Mouse (Mus musculus): Measurements from ENCODE around the gene Cks1b. TPM values are rescaled to one million over a fixed set of nuclear protein-coding genes. Genes with fewer than 3 reads are reported as not detected.

The Cks1b gene
- polyA plus RNA-seq, 1 experiment from 2014 or later = 266 TPM

DNA sequence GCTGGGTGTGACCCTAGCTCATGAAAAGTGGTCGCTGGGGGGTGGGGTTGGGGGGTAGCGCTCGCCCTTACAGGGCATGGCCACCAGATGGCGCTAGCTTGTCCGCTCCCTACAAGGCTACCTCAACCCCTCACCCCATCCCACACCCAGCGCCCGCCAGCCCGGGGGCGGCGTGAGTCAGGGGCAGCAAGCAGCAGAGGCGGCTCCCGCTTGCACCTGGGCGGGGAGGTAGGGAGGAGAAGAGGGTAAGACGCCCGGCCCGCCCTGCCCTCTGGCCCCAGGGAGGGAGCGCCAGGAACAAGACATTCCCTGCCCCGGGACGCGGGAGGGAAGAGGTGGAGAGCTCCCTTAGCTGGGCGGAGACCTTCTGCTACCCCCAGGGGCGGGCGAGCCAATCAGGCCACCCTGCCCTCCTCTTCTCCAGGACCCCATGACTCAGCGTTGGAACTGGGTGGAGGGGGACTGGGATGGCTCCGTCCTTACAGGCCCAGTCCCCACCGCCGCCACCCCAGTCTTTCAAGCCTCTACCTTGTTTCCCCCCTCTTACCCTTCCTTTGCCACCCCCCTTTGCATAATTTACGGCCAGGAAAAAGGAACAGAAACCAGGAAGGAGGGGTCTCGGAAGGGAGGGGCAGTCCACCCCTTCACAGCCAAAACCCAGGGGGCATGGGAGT is 39.7 kb downstream of the Cks1b start:
- peak overlapping the region; percentile 51; the same call in 1 of the 2 replicates for H3K27ac ChIP-seq
- WGBS = 4% methylated on average over 29 of the region's 29 CpGs

DNA sequence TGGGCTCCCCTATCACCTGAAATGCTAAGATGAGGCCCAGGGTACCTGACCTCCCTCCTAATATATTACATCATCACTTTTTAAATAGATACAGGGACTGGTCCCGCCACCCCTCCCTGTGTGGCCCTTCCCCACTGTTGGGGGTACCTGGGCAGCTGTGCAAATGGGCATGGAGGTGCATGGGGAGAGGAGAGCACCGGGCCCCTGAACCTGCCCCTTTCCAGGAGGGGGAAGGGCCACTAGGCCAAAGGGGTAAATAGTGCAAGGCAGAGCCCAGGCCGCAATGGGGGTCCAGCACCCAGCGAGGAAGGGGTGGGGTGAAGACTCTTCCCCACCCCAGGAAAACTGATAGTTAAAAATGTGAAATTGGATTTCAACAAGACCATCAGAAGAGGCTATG is 40.4 kb downstream of the Cks1b start:
- H3K36me3 ChIP-seq = peaks cover 16% of the 10 kb centered on the region; the same call in 1 of the 2 replicates
- no peaks in the 10 kb centered on the region for H3K27me3 ChIP-seq
- H3K4me2 ChIP-seq = peak overlapping the region; percentile 92
- peaks cover 17% of the 10 kb centered on the region for H3K4me1 ChIP-seq (replicated peaks)
- peak overlapping the region; percentile 66 for H3K4me3 ChIP-seq
- no peaks in the 10 kb centered on the region for H3K9me3 ChIP-seq (replicated peaks)
- 77% methylated on average over 4 of the region's 4 CpGs for WGBS
- no peak overlapping the region for H3K27ac ChIP-seq
- peak overlapping the region; percentile 26; the same call in 1 of the 2 replicates for H3K9ac ChIP-seq
- ATAC-seq (replicated peaks; ENCODE audit: insufficient number of reproducible peaks, insufficient read depth, low FRiP score, low read depth) = no peak

More for the DNA sequence above, 39.7 kb downstream of the Cks1b start:
- peak; percentile 87 for ATAC-seq (replicated peaks; ENCODE audit: insufficient number of reproducible peaks, insufficient read depth, low FRiP score, low read depth)
- Histone ChIP-seq H3K9me3 (replicated peaks) (no peaks in the 10 kb centered on the region), H3K27me3 (no peaks in the 10 kb centered on the region), H3K4me2 (peak overlapping the region; percentile 92), H3K4me3 (peak overlapping the region; percentile 66), H3K36me3 (peaks cover 16% of the 10 kb centered on the region; the same call in 1 of the 2 replicates), H3K4me1 (replicated peaks) (peaks cover 17% of the 10 kb centered on the region), H3K9ac (peak overlapping the region; percentile 66)

DNA sequence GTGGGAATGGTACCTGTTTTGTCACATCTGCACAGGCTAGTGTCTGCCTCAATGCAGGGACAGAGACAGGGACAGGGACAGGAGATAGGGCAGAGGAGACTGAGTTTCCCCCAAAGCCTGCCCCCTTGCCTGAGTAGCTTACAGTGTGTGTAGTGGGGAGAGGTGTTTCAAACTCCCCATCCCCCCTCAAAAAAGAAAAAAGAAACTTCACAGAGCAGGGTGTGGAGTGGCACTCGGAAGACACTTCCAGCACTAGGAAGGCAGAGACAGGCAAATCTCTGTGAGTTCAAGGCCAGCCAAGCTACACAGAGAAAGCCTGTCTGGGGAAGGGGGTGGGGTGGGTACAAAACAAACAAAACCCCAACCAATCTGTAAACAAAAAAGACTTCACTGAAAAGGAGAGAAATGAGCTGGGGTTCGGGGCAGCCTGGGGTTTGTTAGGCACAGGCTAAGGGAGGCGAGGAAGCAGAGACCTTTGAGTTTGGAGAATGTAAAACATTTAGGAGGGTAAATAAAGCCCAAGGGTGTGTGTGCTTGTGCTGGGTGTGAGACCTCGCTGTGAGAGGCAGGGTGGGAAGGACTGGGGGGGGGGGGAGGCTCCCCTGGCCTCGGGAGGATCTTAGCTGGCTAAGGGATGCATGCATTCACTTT is 44.5 kb downstream of the Cks1b start:
- Histone ChIP-seq H3K4me1 (replicated peaks) (peaks cover 12% of the 10 kb centered on the region), H3K9ac (no peak overlapping the region), H3K4me2 (no peak overlapping the region), H3K36me3 (no peaks in the 10 kb centered on the region), H3K27me3 (no peaks in the 10 kb centered on the region; the same call in 1 of the 2 replicates), H3K27ac (no peak overlapping the region), H3K9me3 (replicated peaks) (no peaks in the 10 kb centered on the region), H3K4me3 (no peak overlapping the region)
- ATAC-seq (replicated peaks; ENCODE audit: insufficient number of reproducible peaks, insufficient read depth, low FRiP score, low read depth) = no peak
- WGBS = 49% methylated on average over 5 of the region's 5 CpGs

DNA sequence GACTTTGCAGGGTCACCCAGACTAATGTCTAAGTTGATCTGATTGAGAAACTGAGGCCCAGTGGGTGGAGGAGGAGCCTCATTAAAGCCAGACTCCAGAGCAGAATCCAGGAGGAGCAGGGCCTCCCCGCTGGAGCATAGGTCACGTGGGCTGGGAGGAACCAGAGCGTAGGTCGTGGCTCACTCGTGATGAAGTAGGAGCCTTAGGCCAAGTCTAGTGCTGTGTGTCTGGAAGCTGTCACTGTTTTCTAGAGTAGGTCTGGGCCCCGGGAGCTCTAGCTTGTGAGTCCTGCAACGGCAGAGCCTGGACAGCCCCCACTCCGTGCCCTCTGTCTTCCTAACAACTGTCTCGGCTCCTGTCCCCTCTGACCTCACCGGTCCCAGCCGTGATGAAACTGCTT is 50.8 kb downstream of the Cks1b start:
- ATAC-seq (replicated peaks; ENCODE audit: insufficient number of reproducible peaks, insufficient read depth, low FRiP score, low read depth) = peak; percentile 44; the same call in 1 of the 2 replicates
- H3K27ac ChIP-seq = no peak overlapping the region
- H3K4me1 ChIP-seq (replicated peaks) = no peaks in the 10 kb centered on the region; the same call in 1 of the 2 replicates
- WGBS = 40% methylated on average over 11 of the region's 11 CpGs
- no peak overlapping the region for H3K4me2 ChIP-seq
- H3K36me3 ChIP-seq = no peaks in the 10 kb centered on the region
- peaks cover 16% of the 10 kb centered on the region for H3K27me3 ChIP-seq
- no peak overlapping the region for H3K9ac ChIP-seq
- H3K9me3 ChIP-seq (replicated peaks) = no peaks in the 10 kb centered on the region
- no peak overlapping the region for H3K4me3 ChIP-seq

DNA sequence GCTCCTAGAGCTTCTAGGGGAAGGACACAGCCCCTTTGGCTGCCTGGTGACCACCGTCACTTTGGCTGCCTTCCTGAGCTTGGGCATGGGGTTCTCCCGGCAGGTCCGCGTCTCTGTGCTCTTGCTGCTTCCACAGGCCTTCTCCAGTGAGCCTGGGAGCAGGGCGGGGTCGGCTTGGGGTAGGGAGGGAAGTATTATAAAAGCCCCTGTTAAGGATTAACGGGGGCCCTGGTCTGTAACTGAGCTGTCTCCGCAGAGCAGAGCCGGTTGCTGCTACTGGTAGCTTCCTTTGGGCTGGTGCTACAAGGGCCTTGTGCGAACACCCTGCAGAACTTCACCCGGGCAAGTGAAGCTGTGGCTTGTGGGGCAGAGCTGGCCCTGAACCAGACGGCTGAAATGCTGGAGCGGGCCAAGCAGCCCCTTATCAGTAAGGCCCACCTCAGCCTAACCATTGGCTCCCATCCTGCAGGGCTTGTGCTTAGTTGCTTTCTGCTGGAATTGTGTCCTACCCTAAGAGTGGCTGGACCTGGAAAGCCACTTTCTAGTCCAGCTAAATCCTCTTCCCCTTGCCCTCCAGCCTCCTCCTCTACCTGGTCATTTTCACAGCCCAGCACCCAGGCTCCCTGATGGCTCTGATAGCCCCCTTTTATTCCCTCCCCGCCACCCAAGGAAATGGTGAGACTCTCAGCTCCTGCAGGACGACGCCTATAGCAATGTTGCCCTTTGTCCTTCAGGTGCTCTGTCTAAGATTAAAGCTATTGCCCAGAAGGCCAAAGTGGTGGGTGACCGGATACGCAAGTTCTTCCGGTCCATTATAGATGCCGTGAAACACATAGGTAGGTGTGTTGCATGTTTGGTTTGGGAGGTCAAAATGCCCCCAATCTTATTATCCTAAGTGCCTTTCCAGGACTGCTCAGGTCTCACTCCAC is 52.4 kb downstream of the Cks1b start:
- H3K27ac ChIP-seq = no peak overlapping the region
- H3K4me1 ChIP-seq (replicated peaks) = no peaks in the 10 kb centered on the region; the same call in 1 of the 2 replicates
- no peaks in the 10 kb centered on the region for H3K9me3 ChIP-seq (replicated peaks)
- H3K27me3 ChIP-seq = peaks cover 16% of the 10 kb centered on the region; the same call in 1 of the 2 replicates
- no peak overlapping the region for H3K4me2 ChIP-seq
- no peak overlapping the region for H3K9ac ChIP-seq
- H3K4me3 ChIP-seq = no peak overlapping the region
- ATAC-seq (replicated peaks; ENCODE audit: insufficient number of reproducible peaks, insufficient read depth, low FRiP score, low read depth) = no peak
- H3K36me3 ChIP-seq = no peaks in the 10 kb centered on the region
- WGBS = 66% methylated on average over 20 of the region's 20 CpGs

Other genes starting within 250 kb of the Cks1b start
- 70.9 and 92.8 TPM in 2 replicates for gene Scamp3, start 240.9 kb downstream of the Cks1b start, polyA plus RNA-seq (2015; fragmentation: Nextera tagmentation; extraction: Ambion mirVana)
- gene Fam189b, start 235.2 kb downstream of the Cks1b start, polyA plus RNA-seq (2015; fragmentation: Nextera tagmentation; extraction: Ambion mirVana) = 10.5 and 19.2 TPM in 2 replicates
- gene Gba, start 215.5 kb downstream of the Cks1b start, polyA plus RNA-seq (2015; fragmentation: Nextera tagmentation; extraction: Ambion mirVana) = 27.3 and 34.7 TPM in 2 replicates
- gene Thbs3, start 203.2 kb downstream of the Cks1b start, polyA plus RNA-seq (2015; fragmentation: Nextera tagmentation; extraction: Ambion mirVana) = 17.5 and 31.4 TPM in 2 replicates
- gene Mtx1, start 191.3 kb downstream of the Cks1b start, polyA plus RNA-seq (2015; fragmentation: Nextera tagmentation; extraction: Ambion mirVana) = 106 and 119 TPM in 2 replicates
- 1.6 and 7.0 TPM in 2 replicates for gene Muc1, start 189.3 kb downstream of the Cks1b start, polyA plus RNA-seq (2015; fragmentation: Nextera tagmentation; extraction: Ambion mirVana)
- 189 and 207 TPM in 2 replicates for gene Krtcap2, start 172.4 kb downstream of the Cks1b start, polyA plus RNA-seq (2015; fragmentation: Nextera tagmentation; extraction: Ambion mirVana)
- 0.79 and 2.2 TPM in 2 replicates for gene Trim46, start 172.1 kb downstream of the Cks1b start, polyA plus RNA-seq (2015; fragmentation: Nextera tagmentation; extraction: Ambion mirVana)
- 88.4 and 88.7 TPM in 2 replicates for gene Dpm3, start 159.0 kb downstream of the Cks1b start, polyA plus RNA-seq (2015; fragmentation: Nextera tagmentation; extraction: Ambion mirVana)
- gene Slc50a1, start 147.8 kb downstream of the Cks1b start, polyA plus RNA-seq (2015; fragmentation: Nextera tagmentation; extraction: Ambion mirVana) = 44.5 and 49.5 TPM in 2 replicates
- gene Efna1, start 137.2 kb downstream of the Cks1b start, polyA plus RNA-seq (2015; fragmentation: Nextera tagmentation; extraction: Ambion mirVana) = 35.0 and 39.9 TPM in 2 replicates
- 0.73 and 2.7 TPM in 2 replicates for gene Efna3, start 95.4 kb downstream of the Cks1b start, polyA plus RNA-seq (2015; fragmentation: Nextera tagmentation; extraction: Ambion mirVana)
- gene Efna4, start 80.4 kb downstream of the Cks1b start, polyA plus RNA-seq (2015; fragmentation: Nextera tagmentation; extraction: Ambion mirVana) = 6.0 and 8.1 TPM in 2 replicates
- 59.8 and 71.2 TPM in 2 replicates for gene Adam15, start 68.4 kb downstream of the Cks1b start, polyA plus RNA-seq (2015; fragmentation: Nextera tagmentation; extraction: Ambion mirVana)
- not detected in 2 replicates for gene Dcst2, start 56.4 kb downstream of the Cks1b start, polyA plus RNA-seq (2015; fragmentation: Nextera tagmentation; extraction: Ambion mirVana)
- 0.06 and 0.18 TPM in 2 replicates for gene Dcst1, start 53.1 kb downstream of the Cks1b start, polyA plus RNA-seq (2015; fragmentation: Nextera tagmentation; extraction: Ambion mirVana)
- gene Zbtb7b, start 23.6 kb downstream of the Cks1b start, polyA plus RNA-seq (2015; fragmentation: Nextera tagmentation; extraction: Ambion mirVana) = 2.3 and 3.0 TPM in 2 replicates
- 1.7 TPM in 1 of 2 replicates, not detected in the other for gene Lenep, start 15.6 kb downstream of the Cks1b start, polyA plus RNA-seq (2015; fragmentation: Nextera tagmentation; extraction: Ambion mirVana)
- gene Flad1, start 6.5 kb downstream of the Cks1b start, polyA plus RNA-seq (2015; fragmentation: Nextera tagmentation; extraction: Ambion mirVana) = 34.0 and 35.1 TPM in 2 replicates
- gene Shc1, start 60 bp upstream of the Cks1b start, polyA plus RNA-seq (2015; fragmentation: Nextera tagmentation; extraction: Ambion mirVana) = 60.6 and 79.9 TPM in 2 replicates
- 21.1 and 28.1 TPM in 2 replicates for gene Pygo2, start 11.8 kb upstream of the Cks1b start, polyA plus RNA-seq (2015; fragmentation: Nextera tagmentation; extraction: Ambion mirVana)
- 62.4 and 64.7 TPM in 2 replicates for gene Pbxip1, start 18.3 kb upstream of the Cks1b start, polyA plus RNA-seq (2015; fragmentation: Nextera tagmentation; extraction: Ambion mirVana)
- gene Pmvk, start 36.2 kb upstream of the Cks1b start, polyA plus RNA-seq (2015; fragmentation: Nextera tagmentation; extraction: Ambion mirVana) = 47.2 and 52.1 TPM in 2 replicates
- gene Kcnn3, start 101.8 kb upstream of the Cks1b start, polyA plus RNA-seq (2015; fragmentation: Nextera tagmentation; extraction: Ambion mirVana) = 2.6 and 4.7 TPM in 2 replicates